In the genomic region with DNA sequence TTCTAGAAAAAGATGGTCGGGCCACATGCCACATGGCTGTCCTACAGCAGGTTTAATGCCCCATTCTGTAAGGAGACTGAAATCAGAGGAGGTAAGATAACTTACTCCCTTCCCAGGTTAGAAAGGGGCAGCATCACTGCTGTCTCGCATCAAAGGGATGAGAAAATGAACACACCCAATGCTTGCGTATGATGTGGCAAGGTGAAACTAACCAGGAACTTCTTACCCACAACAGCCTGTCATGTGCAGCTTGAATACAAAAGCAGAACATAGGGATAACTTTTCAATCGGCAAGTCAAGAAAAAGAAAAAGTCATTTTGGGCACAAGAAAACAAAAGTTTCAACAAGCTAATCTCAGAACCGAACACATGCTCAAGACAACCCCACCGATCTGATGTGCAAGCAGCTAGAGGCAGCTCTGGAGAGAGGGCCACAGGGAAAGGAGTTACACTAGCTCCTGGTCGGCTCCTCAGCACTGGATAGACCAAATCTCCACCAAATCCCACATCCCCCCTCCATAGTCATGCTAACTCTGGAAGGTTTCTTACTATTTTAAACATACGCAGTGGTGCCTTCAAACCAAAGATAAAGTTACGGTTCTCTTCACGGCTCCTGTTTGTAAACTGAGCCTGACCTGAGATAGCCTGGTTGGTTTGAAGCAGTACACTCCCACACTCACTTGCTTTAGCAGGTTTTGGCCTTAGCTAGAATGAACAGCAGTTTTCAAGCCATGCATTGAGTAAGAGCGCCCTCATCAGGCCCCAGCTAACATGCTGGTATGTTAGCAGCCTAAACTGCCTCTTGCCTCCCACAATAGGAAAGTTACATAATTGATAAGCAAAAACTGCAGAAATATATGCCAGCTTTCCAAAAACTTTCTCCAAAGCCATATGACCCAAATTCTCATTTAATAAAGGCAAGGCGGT, we compare ENCODE assay signal across 8 mouse cellular contexts. TPM values are rescaled to one million over a fixed set of nuclear protein-coding genes. Genes with fewer than 3 reads are reported as not detected.
A peak's percentile ranks its signal among the peaks of the same experiment; 100 is the strongest.
DNase-seq lines count a peak whose midpoint lies in the region; ATAC-seq lines count a peak whose summit lies in the region.
"Had no signal": no experiment of that assay in that cellular context is flagged by ENCODE, and none has a peak within 500 bp of the region (broad histone marks: within the 10 kb centered on the region; RNA-seq: fewer than 3 reads in every experiment).

No protein-coding gene starts in this region.

- H3K4me2 ChIP-seq in hindbrain, embryonic 15.5 days, result no peak overlapping the region
- H3K4me2 ChIP-seq in midbrain, embryonic 16.5 days (ENCODE audit: low read length), result no peak overlapping the region

- H3K9ac ChIP-seq in hindbrain, embryonic 15.5 days, result no peak overlapping the region
- no peak overlapping the region for H3K9ac ChIP-seq in midbrain, embryonic 16.5 days (ENCODE audit: low read depth, low read length)

- peak; percentile 79; the same call in 1 of the 2 replicates for ATAC-seq in hindbrain, embryonic 15.5 days (ENCODE audit: low FRiP score, low read depth)
- peak; percentile 72 for ATAC-seq in midbrain, embryonic 16.5 days

- H3K27me3 ChIP-seq in embryonic facial prominence, embryonic 10.5 days (replicated peaks; ENCODE audit: low read depth, poor library complexity, severe bottlenecking), result no peaks in the 10 kb centered on the region
- H3K27me3 ChIP-seq in hindbrain, embryonic 15.5 days, result no peaks in the 10 kb centered on the region
- no peaks in the 10 kb centered on the region for H3K27me3 ChIP-seq in midbrain, embryonic 16.5 days (ENCODE audit: control insufficient read depth, insufficient read depth, low read depth, low read length)

- no peaks in the 10 kb centered on the region for H3K36me3 ChIP-seq in embryonic facial prominence, embryonic 10.5 days (replicated peaks)
- H3K36me3 ChIP-seq in hindbrain, embryonic 15.5 days, result no peaks in the 10 kb centered on the region
- H3K36me3 ChIP-seq in midbrain, embryonic 16.5 days (ENCODE audit: control insufficient read depth, insufficient read depth, low read length), result no peaks in the 10 kb centered on the region

- no peaks in the 10 kb centered on the region for H3K9me3 ChIP-seq in embryonic facial prominence, embryonic 10.5 days
- H3K9me3 ChIP-seq in hindbrain, embryonic 15.5 days, result no peaks in the 10 kb centered on the region
- H3K9me3 ChIP-seq in midbrain, embryonic 16.5 days (replicated peaks; ENCODE audit: control insufficient read depth, low read length, poor library complexity, severe bottlenecking), result no peaks in the 10 kb centered on the region

- WGBS in embryonic facial prominence, embryonic 10.5 days, result 66% methylated on average over 12 of the region's 12 CpGs
- WGBS in hindbrain, embryonic 15.5 days, result 71% methylated on average over 12 of the region's 12 CpGs
- WGBS in midbrain, embryonic 16.5 days, result 67% methylated on average over 12 of the region's 12 CpGs

- no peak overlapping the region for H3K27ac ChIP-seq in embryonic facial prominence, embryonic 10.5 days (replicated peaks)
- no peak overlapping the region for H3K27ac ChIP-seq in hindbrain, embryonic 15.5 days (replicated peaks)
- H3K27ac ChIP-seq in midbrain, embryonic 16.5 days (ENCODE audit: low read length), result no peak overlapping the region

- H3K4me1 ChIP-seq in embryonic facial prominence, embryonic 10.5 days, result no peaks in the 10 kb centered on the region
- no peaks in the 10 kb centered on the region for H3K4me1 ChIP-seq in hindbrain, embryonic 15.5 days (replicated peaks)
- H3K4me1 ChIP-seq in midbrain, embryonic 16.5 days (ENCODE audit: control insufficient read depth, insufficient read depth, low read length), result no peaks in the 10 kb centered on the region

- DNase-seq in ES-CJ7 (ENCODE audit: low read depth, low spot score), result peak; percentile 70
- peak; percentile 13 for DNase-seq in WW6 (ENCODE audit: low read depth, low spot score)
- DNase-seq in embryonic facial prominence, embryonic 10.5 days (ENCODE audit: low spot score), result peak; percentile 50
- DNase-seq in left cerebral cortex, adult 9 months (ENCODE audit: low spot score in 2 of 2), result peak; percentile 70 to 87
- DNase-seq in thymus, postnatal 25 days, result peak; percentile 69

- no peak overlapping the region for H3K4me3 ChIP-seq in embryonic facial prominence, embryonic 10.5 days
- no peak overlapping the region for H3K4me3 ChIP-seq in hindbrain, embryonic 15.5 days
- H3K4me3 ChIP-seq in midbrain, embryonic 16.5 days (ENCODE audit: low read depth, low read length), result no peak overlapping the region

RNA-seq across cellular contexts. Expression of a gene that starts 14.3 kb away (rescaled TPM):
- not detected in 2 replicates for polyA plus RNA-seq in embryonic facial prominence, embryonic 10.5 days (2016; fragmentation: Nextera tagmentation; extraction: Ambion mirVana)
- polyA plus RNA-seq in hindbrain, embryonic 15.5 days (2015; fragmentation: Nextera tagmentation; extraction: Ambion mirVana), result 0.76 and 1.2 TPM in 2 replicates
- polyA plus RNA-seq in midbrain, embryonic 16.5 days (2015; fragmentation: Nextera tagmentation; extraction: Ambion mirVana), result 0.34 and 1.0 TPM in 2 replicates
- polyA plus RNA-seq: spleen, adult 2 months had no signal

Comparison
In these comparisons a context has a peak if more than half of its experiments do, and no peak if none do; other contexts are left out.
1. DNase-seq: peak in every context shown above with its lines; median percentile 78 in left cerebral cortex, adult 9 months; 70 in ES-CJ7; 69 in thymus, postnatal 25 days; 50 in embryonic facial prominence, embryonic 10.5 days; 13 in WW6.